Comparison of ENCODE assay signal across 13 mouse cellular contexts in the genomic region with DNA sequence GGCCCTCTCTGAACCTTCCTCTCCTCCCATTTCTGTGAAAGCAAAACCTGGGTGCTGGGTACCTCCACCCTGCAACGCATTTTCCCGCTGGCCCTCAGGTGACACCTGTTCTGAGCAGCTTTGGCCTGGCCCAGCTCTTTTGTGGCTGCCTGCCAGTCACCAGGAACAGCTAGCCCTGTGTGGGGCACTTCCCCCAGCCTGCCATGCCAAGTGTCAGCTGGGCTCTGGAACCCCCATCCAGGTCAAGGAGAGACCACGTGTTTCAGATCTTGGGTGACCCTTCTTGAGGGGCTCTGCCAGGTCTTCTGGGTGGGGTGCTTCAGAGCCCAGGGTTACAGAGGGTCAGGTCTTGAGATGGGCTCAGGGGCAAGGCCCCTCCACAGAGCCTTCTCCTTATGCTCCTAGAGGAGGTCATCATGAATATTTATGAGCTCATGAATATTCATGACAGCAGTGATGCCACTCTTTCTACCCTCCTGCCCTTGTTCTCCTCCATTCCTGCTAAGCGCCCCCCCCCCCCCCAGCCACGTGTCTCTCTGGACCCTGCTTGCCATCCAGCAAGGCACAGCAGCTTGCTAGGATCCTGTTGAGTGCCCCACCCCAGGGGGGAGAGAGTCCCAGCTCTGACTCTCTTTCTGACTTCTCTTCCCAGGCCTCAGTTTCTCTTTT. TPM values are rescaled to one million over a fixed set of nuclear protein-coding genes. Genes with fewer than 3 reads are reported as not detected.
DNase-seq lines count a peak whose midpoint lies in the region; ATAC-seq and TF ChIP-seq lines count a peak whose summit lies in the region.
"Had no signal": no experiment of that assay in that cellular context is flagged by ENCODE, and none has a peak within 500 bp of the region (broad histone marks: within the 10 kb centered on the region; RNA-seq: fewer than 3 reads in every experiment).

No protein-coding gene starts in this region.

- DNase-seq in lung, postnatal 36 days: peak; percentile 42
- DNase-seq in lung, adult 2 months: no peak
- peak; percentile 57 for DNase-seq in hindbrain, embryonic 14.5 days (ENCODE audit: low spot score)
- peak; percentile 95 for DNase-seq in midbrain, embryonic 11.5 days (ENCODE audit: low spot score, missing footprints)
- DNase-seq in gastrocnemius, postnatal 10 days: no peak
- no peak for DNase-seq in right cerebral cortex, postnatal 14 days
- no peak for DNase-seq in c-Kit-positive CD71-positive TER-119-positive erythroid progenitor cells, embryonic 14.5 days (ENCODE audit: low spot score)
- DNase-seq: gastrocnemius, postnatal 25 days; heart, postnatal 4 days; thymus, postnatal 25 days had no signal

- TF ChIP-seq POLR2A in lung, adult 2 months (IDR thresholded peaks at IDR 0.05; ENCODE audit: borderline replicate concordance, extremely low read depth, low read depth, low read length): no peak

- peak; percentile 73 for ATAC-seq in hindbrain, embryonic 14.5 days (ENCODE audit: low FRiP score)
- peak; percentile 88 for ATAC-seq in midbrain, embryonic 11.5 days (ENCODE audit: low FRiP score)
- ATAC-seq in granulocyte monocyte progenitor cell, adult 5-6 weeks (replicated peaks; ENCODE audit: poor library complexity, severe bottlenecking): no peak

- H3K9ac ChIP-seq in hindbrain, embryonic 14.5 days: no peak overlapping the region
- H3K9ac ChIP-seq in midbrain, embryonic 11.5 days (ENCODE audit: low read length): peak overlapping the region; percentile 42
- H3K9ac ChIP-seq: embryonic facial prominence, embryonic 12.5 days; liver, embryonic 15.5 days had no signal

- H3K4me3 ChIP-seq in lung, adult 2 months (replicated peaks; ENCODE audit: extremely low read depth, low read depth, low read length): no peak overlapping the region
- no peak overlapping the region for H3K4me3 ChIP-seq in hindbrain, embryonic 14.5 days (replicated peaks; ENCODE audit: low read length)
- no peak overlapping the region for H3K4me3 ChIP-seq in midbrain, embryonic 11.5 days (ENCODE audit: low read depth, low read length)
- H3K4me3 ChIP-seq: embryonic facial prominence, embryonic 12.5 days; liver, embryonic 15.5 days had no signal

- WGBS in lung, adult 2 months: 30% methylated on average over 5 of the region's 5 CpGs
- WGBS in hindbrain, embryonic 14.5 days: 13% methylated on average over 5 of the region's 5 CpGs
- 23% methylated on average over 4 of the region's 5 CpGs for WGBS in midbrain, embryonic 11.5 days

- no peaks in the 10 kb centered on the region for H3K9me3 ChIP-seq in hindbrain, embryonic 14.5 days (ENCODE audit: control insufficient read depth, low read length)
- H3K9me3 ChIP-seq in midbrain, embryonic 11.5 days (ENCODE audit: control insufficient read depth, low read length): no peaks in the 10 kb centered on the region
- H3K9me3 ChIP-seq: embryonic facial prominence, embryonic 12.5 days; liver, embryonic 15.5 days had no signal

- H3K4me1 ChIP-seq in lung, adult 2 months (ENCODE audit: control insufficient read depth, insufficient read depth, low read length): no peaks in the 10 kb centered on the region
- peaks cover 27% of the 10 kb centered on the region for H3K4me1 ChIP-seq in hindbrain, embryonic 14.5 days (replicated peaks; ENCODE audit: control insufficient read depth, insufficient read depth, low read length)
- peaks cover 12% of the 10 kb centered on the region for H3K4me1 ChIP-seq in midbrain, embryonic 11.5 days (ENCODE audit: control insufficient read depth, insufficient read depth, low read length)
- H3K4me1 ChIP-seq: liver, embryonic 15.5 days had no signal

- no peak overlapping the region for H3K27ac ChIP-seq in hindbrain, embryonic 14.5 days
- H3K27ac ChIP-seq in midbrain, embryonic 11.5 days (ENCODE audit: low read depth, low read length): peak overlapping the region; percentile 51
- H3K27ac ChIP-seq: embryonic facial prominence, embryonic 12.5 days; liver, embryonic 15.5 days had no signal

- H3K4me2 ChIP-seq in hindbrain, embryonic 14.5 days (replicated peaks): no peak overlapping the region
- H3K4me2 ChIP-seq in midbrain, embryonic 11.5 days: no peak overlapping the region
- H3K4me2 ChIP-seq: embryonic facial prominence, embryonic 12.5 days; liver, embryonic 15.5 days had no signal

- H3K27me3 ChIP-seq in hindbrain, embryonic 14.5 days (ENCODE audit: control insufficient read depth, insufficient read depth, low read length): no peaks in the 10 kb centered on the region
- H3K27me3 ChIP-seq in midbrain, embryonic 11.5 days (ENCODE audit: control insufficient read depth, insufficient read depth, low read length): no peaks in the 10 kb centered on the region

- TF ChIP-seq CTCF in lung, adult 2 months (IDR thresholded peaks at IDR 0.05; ENCODE audit: insufficient read depth, low read length): no peak

- no peaks in the 10 kb centered on the region for H3K36me3 ChIP-seq in hindbrain, embryonic 14.5 days (replicated peaks; ENCODE audit: control insufficient read depth, insufficient read depth)
- no peaks in the 10 kb centered on the region for H3K36me3 ChIP-seq in midbrain, embryonic 11.5 days (ENCODE audit: control insufficient read depth, insufficient read depth, low read length)
- H3K36me3 ChIP-seq: embryonic facial prominence, embryonic 12.5 days; liver, embryonic 15.5 days had no signal

RNA-seq across cellular contexts. Expression of a gene that starts 15.3 kb away (rescaled TPM):
- 22.5 and 27.8 TPM in 2 replicates for polyA plus RNA-seq in lung, adult 2 months (2012; rRNA removed)
- polyA plus RNA-seq in hindbrain, embryonic 14.5 days (2014; fragmentation: Nextera tagmentation; extraction: Ambion mirVana): 3.5 and 5.0 TPM in 2 replicates
- polyA plus RNA-seq in midbrain, embryonic 11.5 days (2014; fragmentation: Nextera tagmentation; extraction: Ambion mirVana): 0.77 and 1.0 TPM in 2 replicates
- total RNA-seq in gastrocnemius, postnatal 10 days (2021): 1 to 10 TPM in 1 of 2 experiments, under 1 TPM in 1; 0.99 to 1.0 TPM
- not detected in 2 replicates for total RNA-seq in granulocyte monocyte progenitor cell, adult 5-6 weeks (2014; fragmentation: Nextera tagmentation)
- total RNA-seq in granulocyte monocyte progenitor cell, adult 5-6 weeks (2017): not detected in 2 replicates
- total RNA-seq: gastrocnemius, postnatal 25 days had no signal

Comparison
In these comparisons a context has a peak if more than half of its experiments do, and no peak if none do; other contexts are left out.
1. DNase-seq: peak in lung, postnatal 36 days (single experiment), hindbrain, embryonic 14.5 days (single experiment) and midbrain, embryonic 11.5 days (single experiment); none in lung, adult 2 months (single experiment), gastrocnemius, postnatal 10 days (single experiment), right cerebral cortex, postnatal 14 days (single experiment) and c-Kit-positive CD71-positive TER-119-positive erythroid progenitor cells, embryonic 14.5 days (single experiment).